Mouse (Mus musculus) neural tube, embryonic 11.5 days (tissue): Measurements from ENCODE around the gene Tlr13. TPM values are rescaled to one million over a fixed set of nuclear protein-coding genes. Genes with fewer than 3 reads are reported as not detected.
A peak's percentile ranks its signal among the peaks of the same experiment; 100 is the strongest.
"Not testable (repeated sequence)": the region's sequence is repeated elsewhere in the genome, so short reads cannot be mapped to it uniquely, and the experiment has no call there.

ENCODE experiments used
- ATAC-seq: fragments of 200-750 bp; cut with Nextera tagmentation; 2 replicates; pipeline ENCODE4 v1.8.0; 2017; ENCODE audit warnings: moderate number of reproducible peaks, mild to moderate bottlenecking, moderate TSS enrichment, moderate library complexity; ENCODE audit not compliant: insufficient read depth, low FRiP score, low TSS enrichment
- DNase-seq: peaks from one replicate; pipeline ENCODE4 v3.0.0-alpha.2; 2015; ENCODE audit warnings: low spot score
- H3K27ac ChIP-seq: fragments of 300-500 bp; sonication (generic); 2 replicates; pipeline ENCODE4 v1.5.1; 2014; ENCODE audit warnings: low read depth, mild to moderate bottlenecking, low read length
- H3K27me3 ChIP-seq: fragments of 300-500 bp; sonication (generic); 2 replicates; pipeline ENCODE4 v1.6.1; 2014; ENCODE audit warnings: mild to moderate bottlenecking, low read length, mixed read lengths; ENCODE audit not compliant: control insufficient read depth, insufficient read depth
- H3K36me3 ChIP-seq: fragments of 300-500 bp; sonication (generic); 2 replicates; pipeline ENCODE4 v1.6.1; 2014; ENCODE audit warnings: mild to moderate bottlenecking, low read length, moderate library complexity, mixed read lengths; ENCODE audit not compliant: control insufficient read depth, insufficient read depth
- H3K4me1 ChIP-seq: fragments of 300-500 bp; sonication (generic); 2 replicates; pipeline ENCODE4 v1.6.1; 2014; ENCODE audit warnings: low read length, mixed read lengths; ENCODE audit not compliant: control insufficient read depth, insufficient read depth
- H3K4me2 ChIP-seq: fragments of 300-500 bp; sonication (generic); 2 replicates; pipeline ENCODE4 v1.6.1; 2014; ENCODE audit warnings: low read depth, mild to moderate bottlenecking, moderate library complexity
- H3K4me3 ChIP-seq: fragments of 300-500 bp; sonication (generic); 2 replicates; pipeline ENCODE4 v1.5.1; 2014; ENCODE audit warnings: low read depth, low read length
- H3K9ac ChIP-seq: fragments of 300-500 bp; sonication (generic); 2 replicates; pipeline ENCODE4 v1.6.1; 2014; ENCODE audit warnings: mild to moderate bottlenecking, low read length
- H3K9me3 ChIP-seq: fragments of 300-500 bp; sonication (generic); 2 replicates; pipeline ENCODE4 v1.6.1; 2016; ENCODE audit warnings: low read length; ENCODE audit not compliant: control insufficient read depth
- WGBS: fragments of 180-500 bp; shearing (Covaris S2); extraction: QIAGEN DNeasy Blood & Tissue Kit; methylation state at CpG from one replicate; pipeline ENCODE4 v1.1.7; 2014; 5-methylcytosine and 5-hydroxymethylcytosine counted together
- polyA plus RNA-seq: library from polyadenylated mRNA; unstranded; fragments of >200 nt; fragmentation: Nextera tagmentation; extraction: Ambion mirVana; gene quantifications from 2 replicates; pipeline ENCODE4 v1.2.1, GENCODE M21; 2014

Tlr13 gene
- polyA plus RNA-seq, 1 experiment from 2014 or later = 0.74 TPM

GRCm38 (mm10) chrX:106190091-106190490, 47.1 kb downstream of the Tlr13 start:
- no peak overlapping the region for H3K27ac ChIP-seq
- no peaks in the 10 kb centered on the region for H3K36me3 ChIP-seq
- H3K4me3 ChIP-seq = no peak overlapping the region
- 0 out of 2 replicates have a peak, but pooled peaks cover 3% of the 10 kb centered on the region for H3K4me1 ChIP-seq
- 55% methylated on average over 4 of the region's 4 CpGs for WGBS
- ATAC-seq (no peak), DNase-seq (no peak)
- no peaks in the 10 kb centered on the region for H3K27me3 ChIP-seq
- H3K4me2 ChIP-seq = peak overlapping the region; percentile 19; the same call in 1 of the 2 replicates
- no peaks in the 10 kb centered on the region for H3K9me3 ChIP-seq
- no peak overlapping the region for H3K9ac ChIP-seq

GRCm38 (mm10) chrX:106194361-106194760, 51.4 kb downstream of the Tlr13 start:
- not testable (repeated sequence) for H3K27me3 ChIP-seq, H3K9me3 ChIP-seq, ATAC-seq, H3K9ac ChIP-seq, H3K36me3 ChIP-seq, H3K4me2 ChIP-seq, DNase-seq, H3K4me3 ChIP-seq, H3K4me1 ChIP-seq, H3K27ac ChIP-seq
- WGBS = 85% methylated on average over 6 of the region's 6 CpGs

GRCm38 (mm10) chrX:106197308-106197707, 54.3 kb downstream of the Tlr13 start:
- no peak overlapping the region for H3K27ac ChIP-seq
- WGBS = 75% methylated on average over 5 of the region's 5 CpGs
- H3K9ac ChIP-seq = no peak overlapping the region
- peaks cover 4% of the 10 kb centered on the region for H3K36me3 ChIP-seq
- no peak for DNase-seq
- H3K9me3 ChIP-seq = no peaks in the 10 kb centered on the region
- H3K4me3 ChIP-seq = no peak overlapping the region
- no peaks in the 10 kb centered on the region for H3K27me3 ChIP-seq
- no peaks in the 10 kb centered on the region for H3K4me1 ChIP-seq
- no peak overlapping the region for H3K4me2 ChIP-seq
- ATAC-seq = no peak

- Histone ChIP-seq H3K9ac (no peak overlapping the region), H3K4me1 (no peaks in the 10 kb centered on the region), H3K27me3 (no peaks in the 10 kb centered on the region), H3K9me3 (no peaks in the 10 kb centered on the region), H3K36me3 (peaks cover 4% of the 10 kb centered on the region), H3K4me2 (no peak overlapping the region), H3K4me3 (no peak overlapping the region), H3K27ac (no peak overlapping the region)
- no peak for DNase-seq
- no peak for ATAC-seq
- WGBS = 83% methylated on average over 5 of the region's 5 CpGs
Observed at GRCm38 (mm10) chrX:106198904-106199303, 55.9 kb downstream of the Tlr13 start.

- no peak overlapping the region for H3K27ac ChIP-seq
- H3K4me1 ChIP-seq = no peaks in the 10 kb centered on the region
- H3K9me3 ChIP-seq = no peaks in the 10 kb centered on the region
- DNase-seq (no peak), ATAC-seq (no peak)
- H3K4me3 ChIP-seq = no peak overlapping the region
- WGBS = 89% methylated on average over 2 of the region's 2 CpGs
- H3K36me3 ChIP-seq = no peaks in the 10 kb centered on the region
- H3K27me3 ChIP-seq = no peaks in the 10 kb centered on the region
- H3K9ac ChIP-seq = no peak overlapping the region
- no peak overlapping the region for H3K4me2 ChIP-seq
Observed at GRCm38 (mm10) chrX:106209100-106209499, 66.1 kb downstream of the Tlr13 start.

Other genes starting within 250 kb of the Tlr13 start
- 179 and 182 TPM in 2 replicates for gene Atrx, start 213.8 kb upstream of the Tlr13 start, polyA plus RNA-seq
- 47.5 and 47.9 TPM in 2 replicates for gene Magt1, start 131.3 kb upstream of the Tlr13 start, polyA plus RNA-seq
- gene Cox7b, start 127.5 kb upstream of the Tlr13 start, polyA plus RNA-seq = 311 and 328 TPM in 2 replicates
- gene Atp7a, start 115.9 kb upstream of the Tlr13 start, polyA plus RNA-seq = 32.7 and 33.7 TPM in 2 replicates
- 434 and 438 TPM in 2 replicates for gene Pgk1, start 43.9 kb downstream of the Tlr13 start, polyA plus RNA-seq
- 15.0 and 15.5 TPM in 2 replicates for gene Taf9b, start 78.0 kb downstream of the Tlr13 start, polyA plus RNA-seq
- gene Fnd3c2, start 112.2 kb downstream of the Tlr13 start, polyA plus RNA-seq = not detected in 2 replicates